Mouse (Mus musculus) lung, embryonic 15.5 days (tissue): ENCODE results near the gene Cmtm5. TPM values are rescaled to one million over a fixed set of nuclear protein-coding genes. Genes with fewer than 3 reads are reported as not detected.

ENCODE experiments used
- ATAC-seq: fragments of 200-750 bp; cut with Nextera tagmentation; 2 replicates; pipeline ENCODE4 v1.8.0; 2017; ENCODE audit warnings: moderate number of reproducible peaks, borderline replicate concordance; ENCODE audit not compliant: low FRiP score, low TSS enrichment; ENCODE audit errors: extremely low read depth
- H3K27ac ChIP-seq: fragments of 300-500 bp; sonication (generic); 2 replicates; pipeline ENCODE4 v1.5.1; 2015; ENCODE audit warnings: moderate library complexity, mild to moderate bottlenecking, inconsistent platforms
- H3K27me3 ChIP-seq: fragments of 300-500 bp; sonication (generic); 2 replicates; pipeline ENCODE4 v1.6.1; 2015; ENCODE audit warnings: inconsistent platforms
- H3K36me3 ChIP-seq: fragments of 300-500 bp; sonication (generic); 2 replicates; pipeline ENCODE4 v1.6.1; 2015; ENCODE audit warnings: inconsistent platforms
- H3K4me1 ChIP-seq: fragments of 300-500 bp; sonication (generic); 2 replicates; pipeline ENCODE4 v1.6.1; 2015; ENCODE audit warnings: inconsistent platforms
- H3K4me2 ChIP-seq: fragments of 300-500 bp; sonication (generic); 2 replicates; pipeline ENCODE4 v1.6.1; 2015; ENCODE audit warnings: inconsistent platforms, mild to moderate bottlenecking, moderate library complexity
- H3K4me3 ChIP-seq: fragments of 300-500 bp; sonication (generic); 2 replicates; pipeline ENCODE4 v1.5.1; 2015; ENCODE audit warnings: mild to moderate bottlenecking, inconsistent platforms
- H3K9ac ChIP-seq: fragments of 300-500 bp; sonication (generic); 2 replicates; pipeline ENCODE4 v1.6.1; 2015; ENCODE audit warnings: inconsistent platforms
- H3K9me3 ChIP-seq: fragments of 300-500 bp; sonication (generic); 2 replicates; pipeline ENCODE4 v1.6.1; 2016; ENCODE audit warnings: inconsistent platforms
- WGBS: fragments of 180-500 bp; shearing (Covaris S2); methylation state at CpG from one replicate; pipeline ENCODE4 v1.1.7; 2015; 5-methylcytosine and 5-hydroxymethylcytosine counted together
- polyA plus RNA-seq: library from polyadenylated mRNA; unstranded; fragments of >200 nt; fragmentation: Nextera tagmentation; extraction: Ambion mirVana; gene quantifications from 2 replicates; pipeline ENCODE4 v1.2.1, GENCODE M21; 2015

The Cmtm5 gene
- polyA plus RNA-seq, 1 experiment from 2014 or later, result 0.95 TPM

GRCm38 (mm10) chr14:54913343-54913742 is 22.7 kb upstream of the Cmtm5 start:
- Histone ChIP-seq H3K4me3 (peak overlapping the region; percentile 95), H3K27ac (peak overlapping the region; percentile 12; the same call in 1 of the 2 replicates), H3K4me2 (peak overlapping the region; percentile 100), H3K4me1 (peaks cover 14% of the 10 kb centered on the region), H3K9ac (peak overlapping the region; percentile 93), H3K9me3 (no peaks in the 10 kb centered on the region), H3K27me3 (no peaks in the 10 kb centered on the region), H3K36me3 (peaks cover 27% of the 10 kb centered on the region)
- 16% methylated on average over 10 of the region's 10 CpGs for WGBS
- no peak for ATAC-seq

- H3K4me1 ChIP-seq, result peaks cover 16% of the 10 kb centered on the region
- no peak overlapping the region for H3K4me3 ChIP-seq
- no peak overlapping the region for H3K27ac ChIP-seq
- WGBS, result 85% methylated on average over 16 of the region's 16 CpGs
- ATAC-seq, result no peak
- H3K27me3 ChIP-seq, result no peaks in the 10 kb centered on the region
- no peaks in the 10 kb centered on the region for H3K9me3 ChIP-seq
- no peak overlapping the region for H3K4me2 ChIP-seq
- H3K9ac ChIP-seq, result no peak overlapping the region
- H3K36me3 ChIP-seq, result peaks cover 43% of the 10 kb centered on the region
These were observed 15.9 kb upstream of the Cmtm5 start for GRCm38 (mm10) chr14:54920076-54920685.

GRCm38 (mm10) chr14:54924641-54925348 is 11.3 kb upstream of the Cmtm5 start:
- peaks cover 14% of the 10 kb centered on the region for H3K36me3 ChIP-seq
- H3K27ac ChIP-seq, result peak overlapping the region; percentile 98
- ATAC-seq, result peak; percentile 25; the same call in 1 of the 2 replicates
- H3K4me3 ChIP-seq, result peak overlapping the region; percentile 51
- 21% methylated on average over 7 of the region's 7 CpGs for WGBS
- peaks cover 36% of the 10 kb centered on the region for H3K4me1 ChIP-seq
- H3K27me3 ChIP-seq, result 0 out of 2 replicates have a peak, but pooled peaks cover 8% of the 10 kb centered on the region
- peak overlapping the region; percentile 68 for H3K9ac ChIP-seq
- no peaks in the 10 kb centered on the region for H3K9me3 ChIP-seq
- peak overlapping the region; percentile 79 for H3K4me2 ChIP-seq

- Histone ChIP-seq H3K9me3 (no peaks in the 10 kb centered on the region), H3K27me3 (0 out of 2 replicates have a peak, but pooled peaks cover 8% of the 10 kb centered on the region), H3K36me3 (peaks cover 7% of the 10 kb centered on the region), H3K4me2 (peak within 1 kb of the TSS; percentile 79), H3K9ac (peak within 1 kb of the TSS; percentile 68), H3K4me1 (peaks cover 36% of the 10 kb centered on the region), H3K4me3 (peak within 1 kb of the TSS; percentile 51), H3K27ac (peak within 1 kb of the TSS; percentile 98)
- ATAC-seq, result peak; percentile 60
- WGBS, result 2% methylated on average over 57 of the region's 57 CpGs
These were observed 10.4 kb upstream of the Cmtm5 start, which contains the start of gene Efs for GRCm38 (mm10) chr14:54925349-54926342. Efs (minus strand) TSS chr14:54926126.

GRCm38 (mm10) chr14:54926401-54927158 is 9.5 kb upstream of the Cmtm5 start:
- H3K9ac ChIP-seq, result peak overlapping the region; percentile 68
- H3K4me1 ChIP-seq, result peaks cover 36% of the 10 kb centered on the region
- under 1% methylated on average over 39 of the region's 58 CpGs for WGBS
- ATAC-seq, result peak; percentile 81
- peak overlapping the region; percentile 51 for H3K4me3 ChIP-seq
- H3K4me2 ChIP-seq, result peak overlapping the region; percentile 79
- no peaks in the 10 kb centered on the region for H3K36me3 ChIP-seq
- H3K9me3 ChIP-seq, result no peaks in the 10 kb centered on the region
- H3K27me3 ChIP-seq, result 0 out of 2 replicates have a peak, but pooled peaks cover 8% of the 10 kb centered on the region
- H3K27ac ChIP-seq, result peak overlapping the region; percentile 98

GRCm38 (mm10) chr14:54927296-54927695 is 8.8 kb upstream of the Cmtm5 start:
- WGBS, result 25% methylated on average over 7 of the region's 7 CpGs
- peak overlapping the region; percentile 68 for H3K9ac ChIP-seq
- peak overlapping the region; percentile 51 for H3K4me3 ChIP-seq
- no peaks in the 10 kb centered on the region for H3K36me3 ChIP-seq
- H3K4me1 ChIP-seq, result peaks cover 36% of the 10 kb centered on the region
- H3K4me2 ChIP-seq, result peak overlapping the region; percentile 79
- ATAC-seq, result no peak
- peak overlapping the region; percentile 98 for H3K27ac ChIP-seq
- H3K27me3 ChIP-seq, result 0 out of 2 replicates have a peak, but pooled peaks cover 8% of the 10 kb centered on the region
- H3K9me3 ChIP-seq, result no peaks in the 10 kb centered on the region

GRCm38 (mm10) chr14:54929801-54930200 is 6.3 kb upstream of the Cmtm5 start:
- H3K36me3 ChIP-seq, result no peaks in the 10 kb centered on the region
- no peak overlapping the region for H3K4me2 ChIP-seq
- H3K9me3 ChIP-seq, result no peaks in the 10 kb centered on the region
- no peak overlapping the region for H3K9ac ChIP-seq
- H3K4me1 ChIP-seq, result peaks cover 28% of the 10 kb centered on the region
- H3K27me3 ChIP-seq, result 0 out of 2 replicates have a peak, but pooled peaks cover 8% of the 10 kb centered on the region
- no peak overlapping the region for H3K4me3 ChIP-seq
- WGBS, result 57% methylated on average over 5 of the region's 5 CpGs
- ATAC-seq, result no peak
- no peak overlapping the region for H3K27ac ChIP-seq

GRCm38 (mm10) chr14:54930431-54930830 is 5.6 kb upstream of the Cmtm5 start:
- Histone ChIP-seq H3K4me2 (no peak overlapping the region), H3K4me1 (peaks cover 22% of the 10 kb centered on the region), H3K27ac (no peak overlapping the region), H3K9me3 (no peaks in the 10 kb centered on the region), H3K4me3 (no peak overlapping the region), H3K9ac (no peak overlapping the region), H3K27me3 (0 out of 2 replicates have a peak, but pooled peaks cover 12% of the 10 kb centered on the region), H3K36me3 (no peaks in the 10 kb centered on the region)
- 28% methylated on average over 2 of the region's 2 CpGs for WGBS
- ATAC-seq, result no peak

GRCm38 (mm10) chr14:54932645-54933150 is 3.4 kb upstream of the Cmtm5 start, which contains the start of gene Il25:
Il25 (plus strand) TSS chr14:54932695.
- Histone ChIP-seq H3K36me3 (no peaks in the 10 kb centered on the region), H3K9me3 (no peaks in the 10 kb centered on the region), H3K27me3 (0 out of 2 replicates have a peak, but pooled peaks cover 7% of the 10 kb centered on the region), H3K4me2 (no peak within 1 kb of the TSS), H3K4me1 (0 out of 2 replicates have a peak, but pooled peaks cover 5% of the 10 kb centered on the region), H3K9ac (no peak within 1 kb of the TSS), H3K4me3 (no peak within 1 kb of the TSS), H3K27ac (no peak within 1 kb of the TSS)
- 0 out of 2 replicates have a peak, but pooled peaks have one; percentile 36 for ATAC-seq
- WGBS, result 22% methylated on average over 6 of the region's 6 CpGs

GRCm38 (mm10) chr14:54936831-54937160 is 735 bp downstream of the Cmtm5 start:
- Histone ChIP-seq H3K27me3 (0 out of 2 replicates have a peak, but pooled peaks cover 7% of the 10 kb centered on the region), H3K4me3 (no peak overlapping the region), H3K4me1 (peaks cover 9% of the 10 kb centered on the region; the same call in 1 of the 2 replicates), H3K36me3 (no peaks in the 10 kb centered on the region), H3K9me3 (no peaks in the 10 kb centered on the region), H3K4me2 (no peak overlapping the region), H3K27ac (no peak overlapping the region), H3K9ac (no peak overlapping the region)
- no peak for ATAC-seq
- 44% methylated on average over 6 of the region's 6 CpGs for WGBS
